Mouse (Mus musculus) hematopoietic stem cell, adult 5-6 weeks (primary cell): ENCODE measurements at regions not wholly inside any gene's neighbourhood (a gene's known extent, or its start where the extent isn't known, plus 50 kb on each side); places are given as distances from the start of the nearest gene placed in this dataset.

Experiments
- ATAC-seq, 2 experiments: fragments of 125-278 bp in 1 of 2; replicated peaks in 1 of 2; 2 replicates each; pipeline ENCODE4 v1.8.0; 2016 to 2017; ENCODE audit warnings: inconsistent platforms in 2 of 2, mild to moderate bottlenecking in 2 of 2, moderate number of reproducible peaks in 2 of 2, low read depth in 1 of 2, moderate TSS enrichment in 1 of 2; ENCODE audit not compliant: low FRiP score in 2 of 2, poor library complexity in 2 of 2, severe bottlenecking in 2 of 2, insufficient read depth in 1 of 2, low TSS enrichment in 1 of 2

DNA sequence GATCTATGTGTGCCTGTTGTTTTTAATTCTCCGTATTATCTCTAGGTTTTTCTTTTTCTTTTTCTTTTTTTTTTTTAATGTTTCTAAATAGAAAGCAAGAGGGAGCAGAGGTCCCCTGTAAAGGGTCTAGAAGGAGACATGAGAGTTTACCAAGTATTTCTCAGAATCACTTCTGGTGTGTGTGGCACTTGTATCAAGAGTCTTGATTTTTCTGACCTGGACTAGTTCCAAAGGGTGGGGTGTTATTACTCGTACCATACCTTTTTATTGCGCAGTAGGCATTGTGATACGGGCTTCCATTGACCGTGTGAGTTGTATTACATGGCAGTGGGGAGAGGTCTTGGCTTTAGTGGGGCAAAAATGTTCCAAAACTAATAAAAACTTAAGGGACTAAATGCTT is 63.2 kb upstream of the Bmp6 start:
- ATAC-seq = no peak

- peak; percentile 71 for ATAC-seq
These were observed 56.9 kb upstream of the Bmp6 start for GRCm38 (mm10) chr13:38287960-38288359.

DNA sequence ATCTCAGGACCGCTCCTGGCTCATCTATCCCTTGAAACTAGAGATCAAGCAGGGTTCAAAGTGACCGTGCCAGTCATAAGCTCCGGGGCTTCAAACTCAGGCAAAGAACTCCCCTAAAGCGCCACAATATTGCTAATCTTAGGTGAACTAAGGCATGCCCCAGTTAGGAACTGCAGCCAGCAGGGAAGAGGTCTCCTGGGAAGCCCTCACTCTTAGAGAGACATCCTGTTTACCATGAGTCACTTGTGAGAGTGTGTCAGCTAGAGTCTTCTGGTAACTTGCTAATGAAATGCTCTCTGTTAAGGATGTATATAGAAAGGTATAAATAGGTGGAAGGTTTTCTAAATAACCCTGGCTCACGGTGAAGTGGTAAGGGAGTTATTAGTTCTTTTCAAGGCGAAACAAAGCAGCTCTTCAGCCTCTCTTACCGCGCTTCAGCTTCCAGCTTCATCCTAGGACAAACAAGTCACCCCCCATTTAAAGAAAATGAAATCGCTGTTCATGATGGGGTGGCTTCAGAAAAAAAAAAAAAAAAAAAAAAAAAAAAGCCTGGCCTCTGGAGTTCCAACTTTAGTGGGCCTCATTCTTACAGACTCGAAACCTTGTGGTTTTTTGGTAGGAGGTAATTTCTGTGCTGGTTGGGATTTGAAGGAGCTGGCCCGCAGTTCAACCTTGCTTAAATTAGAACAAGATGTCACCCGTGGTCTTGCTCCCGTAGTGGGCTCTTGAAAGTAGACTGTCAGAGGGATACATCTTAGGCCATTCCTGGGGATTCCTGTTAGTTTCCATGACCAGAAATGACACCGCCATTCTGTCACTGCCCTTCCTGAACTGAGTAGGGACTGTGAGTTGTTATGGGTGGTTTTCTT is 56.1 kb upstream of the Bmp6 start:
- no peak for ATAC-seq

GRCm38 (mm10) chr13:38290287-38290941 is 54.5 kb upstream of the Bmp6 start:
- ATAC-seq = no peak

GRCm38 (mm10) chr13:38291487-38291886 is 53.4 kb upstream of the Bmp6 start:
- no peak for ATAC-seq
